Mouse (Mus musculus) ovary, adult 18-20 months (tissue): ENCODE measurements around the gene Cyb5rl.
A peak's percentile ranks its signal among the peaks of the same experiment; 100 is the strongest.

Experiments used
- DNase-seq: peaks from one replicate; pipeline ENCODE4 v3.0.0; 2022; ENCODE audit warnings: low spot score, mixed read lengths

Cyb5rl gene

GRCm38 (mm10) chr4:107066252-107067124 lies at the start of gene Cyb5rl, which contains the start of gene Mrpl37:
Cyb5rl (plus strand) TSS chr4:107066988.
Mrpl37 (minus strand) TSS chr4:107066868.
- DNase-seq: peak; percentile 92

DNA sequence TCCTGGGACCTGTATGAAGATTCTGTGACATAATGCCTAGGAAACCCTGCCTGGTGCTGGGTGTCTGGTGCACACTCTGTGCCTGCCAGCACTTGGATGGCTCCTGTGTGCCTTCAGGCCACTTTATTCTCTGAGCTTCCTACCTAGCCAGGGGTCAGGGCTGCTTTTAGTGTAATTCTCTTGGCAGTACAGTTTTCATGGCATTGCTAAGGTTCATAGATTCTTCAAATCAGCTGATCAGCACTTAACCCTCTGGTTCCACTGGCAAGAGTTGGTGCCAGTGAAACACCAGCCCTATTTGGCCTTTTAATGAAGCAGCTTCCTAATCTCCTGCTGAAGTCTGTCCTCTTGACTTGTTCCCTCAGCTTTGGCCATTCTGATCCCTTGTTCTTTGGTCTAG lies 49.5 kb upstream of the Cyb5rl start:
- no peak for DNase-seq

GRCm38 (mm10) chr4:107018521-107018920 lies 48.3 kb upstream of the Cyb5rl start:
- no peak for DNase-seq

- DNase-seq: no peak
Observed at GRCm38 (mm10) chr4:107019027-107019426, 47.8 kb upstream of the Cyb5rl start.

DNA sequence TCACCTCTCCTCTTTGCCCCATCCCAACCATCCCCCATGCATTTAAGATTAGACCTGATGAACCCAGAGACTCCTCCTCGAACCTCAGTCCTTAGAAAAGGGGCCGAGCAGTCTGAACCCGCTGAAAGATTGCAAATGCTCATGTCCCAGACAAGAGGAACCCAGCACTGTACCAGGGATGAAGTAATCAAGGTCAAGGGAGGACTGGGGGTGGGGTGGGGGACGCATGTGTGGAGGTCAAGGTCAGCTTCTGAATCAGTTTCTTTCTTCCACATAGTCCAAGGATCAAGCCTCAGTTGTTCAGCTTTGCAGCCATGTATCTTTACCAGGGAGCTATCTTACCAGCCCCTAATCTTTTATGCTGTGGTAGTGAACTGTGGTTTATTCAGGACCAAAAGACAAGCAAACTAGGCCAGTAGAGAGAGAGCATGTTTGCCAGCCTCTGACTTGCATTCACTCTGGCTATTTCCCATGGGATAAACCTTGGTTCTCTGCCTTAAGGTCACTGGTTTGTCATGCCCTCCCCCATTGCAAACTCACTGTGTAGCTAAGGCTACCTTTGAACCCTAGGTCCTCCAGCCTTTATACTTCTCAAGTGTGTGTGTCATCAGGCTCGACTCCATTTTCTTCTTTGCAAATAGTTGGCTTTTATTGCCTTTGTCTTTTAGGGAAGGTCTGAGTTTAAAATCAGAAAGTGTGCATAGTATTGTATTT lies 46.3 kb upstream of the Cyb5rl start:
- no peak for DNase-seq

- DNase-seq: no peak
Observed at GRCm38 (mm10) chr4:107021464-107021863, 45.3 kb upstream of the Cyb5rl start.

DNA sequence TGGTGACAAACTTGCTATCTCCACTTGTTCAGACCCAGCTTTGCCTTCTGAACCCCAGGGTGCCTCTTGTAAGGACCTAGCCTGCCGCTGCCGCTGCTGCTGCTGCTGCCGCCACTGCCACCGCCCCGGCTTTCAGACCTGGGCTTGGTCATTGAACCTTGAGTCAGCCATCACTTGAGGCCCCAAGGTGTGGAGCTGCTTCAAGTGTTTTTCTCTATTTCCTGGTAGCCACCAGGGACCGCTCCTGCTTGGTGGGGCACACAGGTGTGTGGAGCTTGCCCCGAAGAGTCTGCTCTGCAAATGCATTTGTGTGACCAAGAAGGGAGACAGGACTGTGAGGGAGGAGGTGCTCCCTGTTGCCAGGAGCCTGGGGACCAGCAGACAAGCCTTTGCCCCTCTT lies 41.9 kb upstream of the Cyb5rl start:
- DNase-seq: no peak

DNA sequence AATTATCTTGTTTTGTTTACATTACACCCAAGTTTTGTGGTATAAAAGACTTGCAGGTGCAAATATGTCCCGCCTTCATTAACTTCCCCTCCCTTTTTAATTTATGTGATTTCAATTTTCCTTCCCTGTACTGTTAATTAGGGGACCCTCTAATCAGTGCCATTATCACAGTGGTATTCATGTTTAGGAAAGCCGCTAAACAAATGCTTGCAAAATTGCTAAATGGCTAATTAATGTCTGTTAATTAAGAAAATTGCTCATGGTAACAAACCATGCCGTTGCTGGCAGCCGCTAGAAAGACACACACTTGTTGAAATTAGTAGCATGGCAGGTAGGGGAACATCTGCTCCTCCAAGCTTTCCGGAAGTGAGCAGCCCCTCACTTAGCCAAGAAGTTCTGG lies 41.4 kb upstream of the Cyb5rl start:
- no peak for DNase-seq

DNA sequence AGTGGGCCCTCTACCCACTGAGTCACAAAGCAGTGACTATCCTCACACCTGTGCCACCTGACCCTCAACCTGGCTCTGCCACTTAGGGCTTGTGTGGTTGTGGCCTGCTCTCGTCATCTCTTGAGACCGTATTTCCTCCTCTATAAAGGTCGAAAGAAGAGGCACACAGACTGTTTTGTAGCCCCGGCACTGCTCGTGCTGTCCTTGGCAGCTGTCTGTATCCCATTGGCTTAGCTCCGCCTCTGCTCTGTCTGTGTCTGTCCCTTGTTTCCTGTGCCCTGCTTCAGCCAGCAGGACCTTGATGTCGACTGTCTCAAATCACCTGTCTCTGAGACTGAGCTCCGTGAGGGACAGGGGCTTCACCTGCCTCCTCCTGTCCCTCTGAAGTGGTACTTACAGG lies 40.3 kb upstream of the Cyb5rl start:
- peak; percentile 29 for DNase-seq

- DNase-seq: no peak
Observed at GRCm38 (mm10) chr4:107035689-107036088, 31.1 kb upstream of the Cyb5rl start.

DNA sequence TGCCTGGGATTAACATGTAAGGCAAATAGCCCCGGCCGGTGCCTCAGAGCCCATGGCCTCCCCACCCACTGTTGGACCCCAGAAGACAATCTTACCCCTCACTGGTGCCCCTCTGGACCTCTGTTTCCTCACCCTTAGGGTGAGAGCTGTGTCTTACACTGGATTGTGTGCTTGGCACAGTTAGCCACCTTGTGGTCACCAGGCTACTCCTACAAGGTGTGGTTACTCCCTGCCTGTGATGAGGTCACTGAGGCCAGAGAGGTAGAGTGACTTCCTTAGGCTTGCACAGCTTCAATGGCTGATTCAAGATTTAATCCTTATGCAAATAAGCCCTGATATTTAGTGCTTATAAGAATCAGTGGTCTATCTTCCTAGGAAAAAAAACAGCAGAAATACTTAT lies 29.8 kb upstream of the Cyb5rl start:
- no peak for DNase-seq

DNA sequence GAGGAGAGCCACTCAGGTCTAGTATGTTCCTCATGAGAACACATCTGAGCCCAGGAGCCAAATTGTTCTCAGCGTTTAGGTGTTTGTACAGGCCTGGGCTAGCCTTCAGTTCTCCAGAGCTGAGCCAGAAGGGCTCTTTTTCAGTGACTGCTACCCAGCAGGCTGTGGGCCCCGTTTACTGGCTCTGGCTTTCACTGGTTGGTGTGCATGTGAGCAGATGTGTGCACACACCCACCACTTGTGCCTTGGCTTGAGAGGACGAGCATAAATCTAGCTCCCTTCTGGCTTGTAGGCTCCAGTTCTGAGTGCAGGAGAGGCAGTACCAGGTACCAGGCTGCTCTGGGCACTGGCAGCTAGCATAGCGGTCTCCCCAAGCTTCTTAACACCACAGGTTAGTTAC lies 28.5 kb upstream of the Cyb5rl start:
- DNase-seq: no peak

GRCm38 (mm10) chr4:107039270-107039669 lies 27.5 kb upstream of the Cyb5rl start:
- DNase-seq: no peak

DNA sequence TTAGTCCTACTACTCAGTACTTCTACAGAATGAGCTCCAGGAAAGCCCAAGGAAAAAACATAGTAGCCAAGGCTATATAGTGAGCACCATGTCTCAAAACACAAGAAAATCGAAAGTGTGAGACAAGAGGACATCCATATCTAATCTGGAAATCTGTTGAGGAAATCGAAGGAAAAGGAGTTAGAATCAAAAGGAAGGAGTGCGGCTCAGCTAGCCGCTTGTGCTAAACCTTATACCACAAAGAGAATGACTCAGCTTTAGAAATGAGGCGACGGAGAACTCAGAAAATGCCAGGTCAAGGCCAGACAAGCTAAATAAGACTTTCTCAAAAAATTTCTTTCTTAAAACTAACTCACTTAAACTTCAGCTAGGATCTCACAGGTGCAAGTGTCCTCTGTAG lies 24.5 kb upstream of the Cyb5rl start:
- no peak for DNase-seq

DNA sequence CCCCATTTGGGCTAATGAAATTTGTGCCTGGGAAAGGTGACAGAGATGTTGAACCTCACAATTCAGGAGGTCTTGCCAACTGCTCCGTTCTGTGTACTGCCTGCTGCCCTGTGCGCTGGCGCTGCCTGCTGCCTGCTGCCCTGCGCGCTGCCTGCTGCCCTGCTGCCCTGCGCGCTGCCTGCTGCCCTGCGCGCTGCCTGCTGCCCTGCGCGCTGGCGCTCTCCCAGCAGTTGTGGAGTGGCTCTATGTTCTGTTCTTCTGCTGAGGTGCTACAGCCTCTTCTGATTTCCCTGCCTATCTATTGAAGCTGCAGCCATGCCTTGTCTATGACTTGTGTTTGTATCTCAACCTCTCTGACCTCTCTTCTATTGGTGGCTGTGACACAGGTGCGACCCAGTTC lies 21.6 kb upstream of the Cyb5rl start:
- DNase-seq: no peak

GRCm38 (mm10) chr4:107047806-107048205 lies 19.0 kb upstream of the Cyb5rl start:
- no peak for DNase-seq

- peak; percentile 67 for DNase-seq
Observed at GRCm38 (mm10) chr4:107048568-107049162, 18.1 kb upstream of the Cyb5rl start.

GRCm38 (mm10) chr4:107051889-107052288 lies 14.9 kb upstream of the Cyb5rl start:
- no peak for DNase-seq

- no peak for DNase-seq
Observed at GRCm38 (mm10) chr4:107052962-107053553, 13.7 kb upstream of the Cyb5rl start.

DNA sequence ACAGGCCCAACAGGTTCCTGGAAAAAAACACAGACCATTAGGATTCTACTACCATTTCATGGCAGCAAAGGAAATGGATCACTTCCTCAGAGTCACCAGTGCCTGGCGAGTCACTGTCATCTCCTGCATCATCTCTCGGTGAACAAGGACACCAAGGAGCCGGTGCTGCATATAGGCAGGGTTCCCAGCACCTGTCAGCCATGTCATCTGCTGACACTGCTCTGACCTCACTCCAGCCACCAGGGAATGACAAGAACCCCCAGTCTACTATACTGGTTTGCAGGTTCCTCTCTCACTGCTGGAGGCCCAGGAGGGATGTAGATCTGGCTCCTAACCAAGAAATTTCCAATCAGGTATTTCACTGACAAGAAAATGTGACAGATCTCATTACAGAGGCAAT lies 10.7 kb upstream of the Cyb5rl start:
- DNase-seq: no peak

DNA sequence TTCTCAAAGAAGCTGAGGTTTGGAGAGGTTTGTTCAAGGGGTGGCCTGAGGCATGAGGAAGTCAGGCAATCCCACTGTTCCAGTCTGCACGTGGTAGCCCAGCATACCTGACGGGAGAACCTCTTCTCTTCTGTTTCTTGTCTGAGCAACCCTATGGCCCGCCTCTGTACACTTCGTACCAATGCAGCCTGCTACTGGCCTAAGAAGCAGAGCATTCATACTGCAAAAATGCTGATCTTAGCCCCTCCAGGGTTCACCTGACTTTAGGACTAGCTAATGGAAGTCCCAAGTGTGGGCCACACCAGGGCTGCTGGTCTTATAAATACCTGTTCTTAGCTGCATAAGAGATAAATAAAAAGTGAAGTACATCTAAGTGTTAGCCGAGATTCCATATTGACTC lies 8.4 kb upstream of the Cyb5rl start:
- DNase-seq: no peak

- DNase-seq: no peak
Observed at GRCm38 (mm10) chr4:107058781-107059180, 8.0 kb upstream of the Cyb5rl start.

- no peak for DNase-seq
Observed at GRCm38 (mm10) chr4:107061560-107061959, 5.2 kb upstream of the Cyb5rl start.
